Mouse (Mus musculus) layer of hippocampus, postnatal 36 days (tissue): ENCODE data around the gene Kcnmb4. TPM values are rescaled to one million over a fixed set of nuclear protein-coding genes. Genes with fewer than 3 reads are reported as not detected.
A peak's percentile ranks its signal among the peaks of the same experiment; 100 is the strongest.

Experiments
- DNase-seq, 2 experiments: peaks; one replicate each; pipeline ENCODE4 v3.0.0; 2022
- total RNA-seq, 2 experiments: library from RNA; stranded (reverse); gene quantifications; 2 replicates each; pipeline ENCODE4 v1.2.3; 2021

The Kcnmb4 gene
- total RNA-seq: 10 to 100 TPM; 71.8 to 74.6 TPM

DNA sequence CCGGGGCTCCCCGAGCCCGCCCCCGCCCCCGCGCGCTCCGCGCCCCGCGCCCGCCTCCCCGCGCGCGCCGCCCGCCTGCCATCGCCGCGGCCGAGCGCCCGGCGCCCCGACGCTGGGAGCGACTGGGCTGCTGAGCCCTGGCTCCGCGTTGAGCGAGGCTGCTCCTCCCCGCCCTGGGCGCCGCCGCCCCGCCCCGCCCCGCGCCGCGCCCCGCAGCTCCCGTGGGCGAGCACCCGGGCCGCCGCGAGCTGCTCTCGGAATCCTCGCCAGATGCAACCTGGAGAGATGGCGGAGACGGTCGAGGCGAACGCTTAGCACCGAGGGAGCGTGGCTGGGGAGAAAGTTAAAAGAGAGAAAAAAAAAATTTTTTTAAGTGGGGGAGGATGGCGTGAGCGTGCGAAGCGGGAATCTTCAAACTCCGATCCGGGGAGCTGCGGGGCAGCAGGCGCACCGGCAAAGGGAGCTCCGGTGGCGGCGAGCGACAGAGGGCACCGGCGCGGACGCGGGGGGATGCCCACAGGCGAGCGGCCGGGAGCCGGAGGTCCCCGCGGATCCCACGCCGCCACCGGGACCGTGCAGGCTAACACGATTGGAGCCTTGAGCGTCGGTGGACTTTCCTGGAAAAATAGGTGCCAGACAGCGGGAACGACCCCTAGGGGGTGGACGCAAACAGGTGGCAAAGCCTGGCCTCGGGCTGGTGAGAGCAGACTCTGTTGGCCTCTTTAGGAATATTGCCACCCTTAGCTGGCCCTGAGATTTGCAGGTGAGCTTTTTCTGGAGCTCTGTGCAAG, at the start of gene Kcnmb4:
Gene Kcnmb4, minus strand, starts transcription at position 120 of the 791 bp plus-strand sequence.
- DNase-seq: peak; percentile 50 to 61

DNA sequence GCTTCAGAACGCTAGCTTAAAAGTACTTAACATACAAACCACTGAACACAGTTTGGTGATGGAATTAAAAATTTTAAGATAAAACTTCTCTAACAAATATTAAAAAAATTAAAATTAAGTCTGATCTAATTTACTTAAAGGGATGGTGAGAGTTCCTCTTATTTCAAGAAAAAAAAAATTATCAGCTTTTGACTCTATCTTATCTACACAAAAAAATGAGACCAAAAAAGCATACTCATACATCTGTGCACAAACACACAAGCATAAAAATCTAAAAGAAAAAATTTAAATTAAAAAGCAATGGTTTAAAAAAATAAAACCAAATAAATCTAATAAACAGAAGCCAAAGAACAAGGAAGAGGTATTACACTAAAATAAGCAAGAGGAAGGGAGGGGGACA, 45.9 kb upstream of the Kcnmb4 start:
- no peak for DNase-seq

DNA sequence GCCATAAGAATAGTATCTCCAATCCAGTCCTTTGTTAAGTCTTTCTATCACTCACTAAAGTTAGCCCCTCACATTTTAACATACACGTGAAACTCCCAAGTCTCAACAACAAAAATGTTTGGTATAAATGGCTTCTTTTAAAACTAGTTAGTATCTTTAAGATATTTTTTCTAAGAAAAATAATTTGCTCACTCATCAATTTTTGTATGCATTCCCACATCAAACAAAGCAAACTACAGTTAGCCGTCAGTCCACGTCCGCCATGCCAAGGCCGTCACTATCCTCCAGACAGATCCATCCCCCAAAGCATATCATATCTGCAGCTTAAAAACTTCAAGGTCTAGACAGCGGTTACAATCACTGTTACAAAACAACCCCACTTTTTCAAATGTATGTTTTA, 41.9 kb upstream of the Kcnmb4 start:
- no peak for DNase-seq

DNA sequence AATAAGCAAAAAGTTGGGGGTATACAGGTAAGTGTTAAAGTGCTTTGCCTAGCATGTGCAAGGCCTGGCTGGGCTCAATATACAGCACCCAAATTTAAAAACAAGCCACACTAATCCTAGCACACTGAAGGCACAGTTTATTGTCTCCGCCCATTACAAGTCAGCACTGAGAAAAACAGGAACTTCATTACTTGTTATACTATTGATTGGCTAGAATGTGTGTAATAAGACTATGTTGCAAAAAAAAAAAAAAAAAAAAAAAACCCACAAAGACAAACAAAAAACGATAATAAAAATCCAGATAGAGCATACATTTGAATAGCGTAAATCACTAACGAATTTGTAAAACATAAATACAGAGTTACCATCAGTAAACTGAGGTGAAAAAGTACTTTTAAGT, 41.5 kb upstream of the Kcnmb4 start:
- DNase-seq: no peak

DNA sequence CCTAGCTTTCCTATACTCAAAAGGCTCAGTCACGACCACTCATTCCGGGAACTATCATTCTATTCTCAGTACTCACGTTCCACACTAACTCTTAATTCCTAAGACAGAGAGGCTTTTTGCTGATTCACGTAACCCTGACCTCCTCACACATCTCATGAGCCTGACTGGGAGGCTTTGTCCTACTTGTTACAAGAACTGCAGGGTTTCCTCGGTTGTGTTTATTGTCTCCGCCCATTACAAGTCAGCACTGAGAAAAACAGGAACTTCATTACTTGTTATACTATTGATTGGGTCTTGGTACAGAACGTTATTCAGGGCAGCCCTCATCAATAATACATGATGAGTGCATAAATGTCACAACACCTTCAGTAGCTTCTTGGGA, 39.6 kb upstream of the Kcnmb4 start:
- no peak for DNase-seq

DNA sequence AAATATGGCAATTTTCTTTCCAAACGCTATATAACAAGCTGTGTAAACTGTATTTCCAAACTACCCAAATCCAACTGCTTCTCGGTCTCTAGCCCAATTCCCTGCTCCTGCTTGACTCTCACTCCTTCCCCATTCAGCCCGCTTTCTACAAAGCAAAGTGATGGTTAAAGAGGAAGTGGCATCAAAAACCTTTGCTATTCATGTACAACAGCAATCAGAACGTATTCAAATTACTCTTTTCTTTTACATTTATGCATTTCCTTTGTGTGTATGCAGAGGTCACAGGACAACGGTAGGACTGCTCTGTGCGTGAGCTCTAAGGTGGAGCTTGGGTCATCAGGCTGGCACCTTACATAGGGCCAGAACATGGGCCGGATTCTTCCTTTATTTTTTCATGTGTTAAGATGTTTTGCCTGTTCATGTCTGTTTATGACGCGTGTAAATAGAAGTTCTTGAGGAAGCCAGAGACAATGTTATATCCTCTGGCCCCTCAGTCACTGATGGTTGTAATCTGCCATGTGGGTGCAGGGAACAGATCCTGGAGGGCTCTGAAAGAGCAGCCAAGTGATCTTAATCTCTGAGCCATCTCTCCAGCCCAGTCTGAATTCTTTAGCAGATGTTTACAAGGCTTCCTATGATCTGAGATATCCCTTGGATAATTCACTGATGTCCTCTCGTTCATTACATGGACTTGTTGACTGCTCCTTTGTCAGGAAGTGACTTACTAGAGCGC, 39.0 kb upstream of the Kcnmb4 start:
- no peak for DNase-seq

DNA sequence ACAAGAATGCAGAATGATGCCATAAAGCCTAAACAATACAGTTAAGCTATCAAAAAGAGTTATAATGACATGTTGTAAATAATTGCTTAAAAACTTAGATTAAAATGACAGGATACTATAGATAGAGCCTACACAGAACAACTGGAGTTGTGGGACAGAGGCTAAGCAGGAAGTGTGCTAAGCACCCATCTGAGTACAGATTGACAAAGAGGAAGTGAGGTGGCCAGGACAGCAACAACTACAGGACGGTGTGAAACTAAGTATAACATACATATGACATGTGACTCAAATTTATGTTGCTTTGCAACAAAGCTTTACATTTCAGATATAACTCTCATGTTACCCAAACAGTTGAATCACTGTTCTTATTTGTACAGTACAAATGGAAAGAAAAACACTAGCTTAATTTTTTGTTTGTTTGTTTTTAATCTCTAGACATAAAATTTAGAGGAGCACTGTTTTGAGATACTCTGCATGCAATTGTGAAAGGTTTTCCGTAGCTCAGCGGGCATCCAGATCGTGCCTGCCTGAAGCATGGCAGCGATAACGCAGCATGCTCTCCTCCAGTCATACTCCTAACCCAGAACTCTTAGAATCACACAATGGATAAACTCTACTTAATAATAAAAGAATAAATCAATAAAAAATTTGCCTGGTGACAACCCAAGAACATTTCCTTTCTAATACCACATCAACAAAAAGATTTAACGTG, 31.8 kb upstream of the Kcnmb4 start:
- DNase-seq: no peak

DNA sequence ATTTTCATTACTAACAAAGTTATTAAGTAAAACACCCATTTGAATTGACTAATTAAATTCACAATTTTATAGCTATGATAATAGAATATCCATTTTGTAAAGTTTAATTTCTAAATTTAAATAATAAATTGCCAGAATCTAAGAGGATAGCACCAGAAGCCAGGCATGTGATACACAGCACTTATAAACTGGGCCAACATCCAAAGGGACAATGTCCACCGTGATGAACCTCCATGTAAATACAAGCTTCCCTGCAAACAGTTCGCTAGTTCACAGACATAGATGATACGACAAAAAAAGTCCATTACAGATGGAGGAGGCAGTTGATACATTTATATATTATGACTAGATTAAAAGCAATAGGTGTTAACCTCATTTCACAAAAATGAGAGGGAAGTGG, 19.1 kb upstream of the Kcnmb4 start:
- no peak for DNase-seq

DNA sequence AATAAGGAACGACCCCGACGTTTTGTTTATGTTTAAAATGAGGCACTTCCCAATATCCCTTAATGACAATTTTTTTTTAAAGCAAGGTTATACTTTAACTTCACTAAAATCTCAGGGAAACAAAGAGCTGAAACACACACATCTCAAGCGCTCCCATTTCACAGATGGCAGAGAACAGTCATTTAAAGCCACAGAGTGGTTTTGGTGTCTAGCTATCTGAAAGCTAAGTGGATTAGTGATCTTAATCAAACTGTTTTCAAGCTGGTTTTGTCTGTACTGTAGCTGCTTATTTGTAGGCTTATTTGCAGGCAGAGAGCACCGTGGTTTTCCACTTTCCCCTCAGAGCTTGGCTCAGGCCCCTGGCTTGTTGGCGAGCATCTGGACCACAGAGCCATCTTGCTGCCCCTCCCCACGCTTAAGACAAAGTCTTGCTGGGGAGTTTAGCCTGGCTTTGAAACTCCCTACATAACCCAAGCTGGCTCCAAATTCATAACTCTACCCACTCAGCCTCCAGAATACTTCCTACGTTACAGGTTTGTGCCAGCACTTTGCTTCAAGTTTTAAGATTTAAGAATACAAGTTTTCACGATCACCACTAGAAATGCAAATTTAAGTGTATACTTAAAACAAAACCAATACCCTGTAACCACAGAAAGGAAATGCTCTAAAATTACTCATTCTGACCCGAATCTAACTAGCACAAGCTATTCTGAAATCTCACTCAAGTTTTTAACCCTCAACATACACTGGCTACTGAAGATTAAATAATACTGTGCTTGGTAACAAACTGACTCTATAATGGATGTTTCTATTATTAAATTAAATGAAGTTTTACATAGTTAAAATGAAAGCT, 13.4 kb upstream of the Kcnmb4 start:
- DNase-seq: no peak

DNA sequence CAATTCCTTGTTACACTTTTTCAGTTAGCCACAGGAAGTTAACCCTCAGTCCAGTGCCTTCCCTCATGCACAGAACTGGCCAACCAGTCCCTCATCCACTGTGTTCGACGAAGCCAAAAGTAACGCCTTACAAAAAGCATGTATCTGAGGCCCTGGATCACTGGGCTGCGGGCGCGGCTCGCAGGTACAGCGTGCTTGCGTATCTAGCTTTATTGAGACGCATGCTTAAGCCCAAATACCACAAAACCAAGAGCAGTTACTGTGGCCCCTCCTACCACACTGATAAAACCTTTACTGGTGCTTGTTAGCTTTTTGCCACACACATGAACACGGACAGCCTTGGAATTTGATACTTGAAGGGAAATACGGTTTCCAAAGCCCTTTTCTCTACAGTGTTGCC, 8.2 kb upstream of the Kcnmb4 start:
- no peak for DNase-seq

DNA sequence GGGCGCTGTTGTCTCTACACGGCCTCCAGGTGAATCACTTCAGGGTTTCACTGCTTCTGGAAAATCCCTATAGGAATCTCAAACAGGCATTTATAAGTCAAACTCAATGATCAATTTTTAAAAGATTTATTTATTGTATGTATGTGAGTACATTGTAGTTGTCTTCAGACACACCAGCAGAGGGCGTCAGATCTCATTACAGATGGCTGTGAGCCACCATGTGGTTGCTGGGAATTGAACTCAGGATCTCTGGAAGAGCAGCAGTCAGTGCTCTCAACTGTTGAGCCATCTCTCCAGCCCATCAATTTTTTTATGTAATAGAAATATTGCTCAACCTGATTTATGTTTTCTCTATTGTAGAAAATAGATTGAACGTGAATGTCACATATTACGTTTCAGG, 7.3 kb upstream of the Kcnmb4 start:
- DNase-seq: no peak

DNA sequence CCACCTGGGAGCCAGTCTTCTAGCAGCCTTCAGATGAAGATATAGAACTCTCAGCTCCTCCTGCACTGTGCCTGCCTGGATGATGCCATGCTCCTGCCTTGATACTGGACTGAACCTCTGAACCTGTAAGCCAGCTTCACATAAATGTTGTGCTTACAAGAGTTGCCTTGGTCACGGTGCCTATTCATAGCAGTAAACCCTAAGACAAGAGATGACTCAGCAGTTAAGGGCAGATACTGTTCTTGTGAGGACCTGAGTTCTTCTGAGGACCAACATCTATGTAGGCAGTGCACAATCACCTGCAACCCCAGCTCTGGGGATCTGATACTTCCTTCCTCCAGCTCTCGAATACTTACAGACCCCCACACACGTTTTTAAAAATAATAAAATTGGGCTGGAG, 2.9 kb upstream of the Kcnmb4 start:
- no peak for DNase-seq

DNA sequence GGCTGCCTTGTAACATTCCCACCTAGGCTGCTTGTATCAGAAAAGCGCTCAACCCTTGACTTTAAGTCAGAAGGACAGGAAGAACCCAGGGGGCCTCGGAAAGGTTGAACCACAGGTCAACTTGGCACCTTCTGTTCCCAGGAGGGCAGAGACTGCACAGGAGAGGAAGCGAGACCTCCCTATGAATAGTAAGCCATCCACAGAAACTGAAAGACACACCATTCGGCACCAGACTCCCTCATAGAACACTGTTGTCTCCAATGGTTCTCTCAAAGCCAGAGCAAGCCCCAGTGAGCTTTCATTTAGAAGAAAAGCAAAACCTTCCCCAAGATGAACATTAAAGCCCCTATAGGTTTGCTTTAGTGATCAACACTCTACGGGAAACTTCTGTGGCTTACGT, 2.0 kb upstream of the Kcnmb4 start:
- DNase-seq: no peak

DNA sequence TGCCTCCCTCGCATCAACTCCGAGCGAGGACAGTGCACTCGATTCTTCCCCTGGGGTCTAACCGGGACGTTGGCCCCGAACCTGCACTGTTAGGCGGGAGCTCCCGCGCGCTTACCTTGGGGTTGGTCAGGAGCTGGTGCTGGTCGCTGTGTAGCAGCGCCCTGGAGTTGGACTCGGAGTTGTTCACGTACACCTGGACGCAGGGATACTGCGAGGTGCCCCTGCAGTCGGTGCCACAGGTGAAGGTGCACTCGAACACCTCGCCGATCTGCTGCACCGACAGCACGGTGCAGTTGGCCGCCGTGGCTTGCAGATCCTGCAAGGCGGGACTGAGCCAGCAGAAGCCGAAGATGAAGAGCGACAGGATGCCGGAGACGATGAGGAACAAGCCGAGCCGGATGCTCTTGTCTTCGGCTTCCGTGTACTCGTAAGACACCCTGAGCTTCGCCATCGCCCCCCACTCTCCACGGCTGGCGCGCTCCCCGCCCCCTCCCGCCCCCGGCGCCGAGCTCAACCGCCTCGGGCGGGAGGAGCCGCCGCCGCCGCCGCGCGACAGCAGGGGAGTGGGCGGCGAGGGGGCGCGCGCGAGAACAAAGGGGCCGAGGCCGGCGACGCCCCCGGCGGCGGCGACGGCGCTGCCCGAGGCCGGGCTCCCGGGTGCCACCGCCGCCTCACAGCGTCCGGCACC, 463 bp downstream of the Kcnmb4 start:
- DNase-seq: peak; percentile 46 to 58

DNA sequence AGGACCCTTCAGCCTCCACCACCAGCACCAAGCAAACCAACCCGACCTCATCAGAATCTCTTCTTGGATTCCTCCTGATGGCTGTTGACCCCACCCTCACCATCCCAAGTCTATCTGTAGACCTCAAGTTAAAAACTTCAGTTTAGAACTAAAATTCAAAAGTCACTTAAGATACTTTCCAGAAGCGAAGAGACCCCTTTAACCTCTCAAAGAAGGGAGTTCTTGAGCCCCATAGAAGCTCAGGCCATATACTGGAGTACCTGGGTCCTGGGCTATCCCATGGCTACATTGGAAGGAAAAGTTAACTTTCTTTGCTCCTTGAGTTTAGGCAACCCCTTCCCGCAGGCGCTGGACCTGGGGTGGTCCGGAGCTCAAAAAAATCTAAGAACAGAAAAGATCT, 1.1 kb downstream of the Kcnmb4 start:
- DNase-seq: no peak

DNA sequence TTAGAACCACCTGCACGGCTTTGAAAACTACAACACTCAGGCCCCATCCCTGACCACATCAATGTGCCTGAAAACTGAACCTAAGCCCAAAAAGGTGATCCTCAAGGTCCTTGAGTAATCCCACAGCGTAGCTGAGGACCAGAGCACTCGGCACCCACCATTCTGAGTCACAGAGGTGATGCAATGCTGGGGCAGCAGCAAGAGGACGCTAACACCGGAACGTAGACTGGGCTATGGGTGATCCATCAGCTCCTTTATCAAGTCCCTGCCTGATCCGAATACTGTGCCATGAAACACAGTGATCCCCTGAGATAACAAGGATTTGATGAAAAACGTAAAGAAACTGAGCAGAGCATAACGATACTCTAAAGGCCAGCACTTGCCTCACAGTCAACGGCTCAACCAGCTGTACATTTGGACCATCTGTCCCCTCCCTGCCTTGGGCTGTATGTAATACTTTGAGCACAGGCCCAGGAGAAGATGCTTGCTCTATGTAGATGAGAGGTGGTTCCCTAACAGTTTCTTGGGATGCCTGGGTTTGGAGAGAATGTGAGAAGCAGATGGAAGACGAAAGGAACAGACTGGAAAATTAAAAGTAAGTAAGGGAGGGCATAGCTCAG, 3.3 kb downstream of the Kcnmb4 start:
- no peak for DNase-seq

DNA sequence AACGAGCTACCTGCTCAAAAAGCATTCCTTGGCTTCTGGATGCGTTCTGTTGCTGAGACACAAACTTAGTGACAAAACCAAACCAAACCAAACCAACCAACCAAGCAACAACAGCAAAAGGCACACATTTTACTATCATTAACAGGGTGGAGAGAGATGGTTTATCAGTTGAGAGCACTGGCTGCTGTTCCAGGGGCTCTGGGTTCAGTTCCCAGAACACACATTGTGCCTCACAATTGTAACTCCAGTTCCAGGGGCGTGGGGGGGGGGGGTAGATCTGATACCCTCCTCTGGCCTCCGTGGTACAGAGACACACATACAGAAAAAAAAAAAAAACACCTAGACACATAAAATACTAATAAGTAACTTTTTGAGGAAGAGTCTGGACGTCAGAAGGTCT, 5.6 kb downstream of the Kcnmb4 start:
- DNase-seq: no peak

DNA sequence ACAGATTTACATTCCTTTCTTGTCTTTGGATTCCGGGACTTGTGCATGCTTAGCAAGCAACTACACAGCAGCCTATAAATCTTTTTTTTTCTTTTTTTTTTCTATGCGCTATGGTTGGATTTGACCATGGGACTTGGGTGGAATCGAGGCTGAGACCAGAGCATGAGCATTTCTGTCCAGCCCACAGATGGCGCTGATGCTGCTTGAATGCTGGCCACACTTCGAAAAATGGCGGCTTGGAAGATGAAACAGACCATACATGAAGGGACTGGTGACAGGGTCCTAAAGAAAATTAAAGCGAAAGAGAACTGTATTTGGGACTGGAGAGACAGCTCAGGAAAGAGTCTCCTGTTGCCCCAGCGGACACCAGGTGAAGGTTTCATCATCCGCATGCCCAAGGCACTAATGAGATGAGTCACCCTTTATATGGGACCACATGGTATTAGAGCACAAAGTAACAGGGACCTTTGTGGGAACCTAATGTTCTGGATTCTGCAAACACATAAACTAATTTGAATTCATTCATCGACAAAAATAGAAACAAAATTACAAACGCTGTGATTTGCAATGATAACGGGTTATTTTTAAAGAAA, 9.8 kb downstream of the Kcnmb4 start:
- no peak for DNase-seq

DNA sequence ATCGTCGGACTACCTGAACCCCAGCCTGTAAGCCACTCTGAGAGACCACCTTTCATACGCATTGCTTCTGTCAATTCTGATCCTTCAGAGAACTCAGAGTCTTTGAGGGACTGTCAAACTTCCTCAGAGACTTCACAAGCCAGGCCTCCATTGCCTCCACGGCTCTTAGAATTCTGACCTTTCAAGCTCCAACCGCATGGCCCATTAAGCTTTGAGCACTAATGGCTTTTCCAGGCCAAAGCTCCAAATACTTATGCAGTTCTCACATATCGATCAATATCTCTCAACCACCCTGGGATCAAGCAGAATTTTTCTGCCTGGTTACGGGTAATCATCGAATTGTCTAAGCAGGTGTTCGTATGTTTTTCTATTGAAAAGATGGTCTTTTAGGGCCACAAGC, 12.2 kb downstream of the Kcnmb4 start:
- no peak for DNase-seq

DNA sequence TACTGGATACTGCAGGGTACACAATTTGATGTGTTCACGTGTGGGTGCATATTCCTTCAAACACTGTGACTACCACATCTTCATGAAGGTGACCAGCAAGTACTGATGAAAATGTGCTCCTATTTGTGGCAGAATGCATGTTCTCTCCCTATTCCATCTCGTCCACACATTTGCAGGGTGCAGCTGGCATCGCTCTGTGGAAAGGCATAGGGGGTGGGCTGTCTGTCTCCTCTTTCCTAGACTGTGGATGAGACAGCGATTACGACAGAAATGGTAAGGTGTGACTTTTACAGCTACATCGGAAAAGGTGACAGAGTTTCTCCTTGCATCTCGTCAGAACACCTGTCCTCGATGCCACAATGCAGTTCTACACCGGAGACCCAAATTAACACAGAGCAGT, 14.9 kb downstream of the Kcnmb4 start:
- DNase-seq: peak; percentile 37 to 38

DNA sequence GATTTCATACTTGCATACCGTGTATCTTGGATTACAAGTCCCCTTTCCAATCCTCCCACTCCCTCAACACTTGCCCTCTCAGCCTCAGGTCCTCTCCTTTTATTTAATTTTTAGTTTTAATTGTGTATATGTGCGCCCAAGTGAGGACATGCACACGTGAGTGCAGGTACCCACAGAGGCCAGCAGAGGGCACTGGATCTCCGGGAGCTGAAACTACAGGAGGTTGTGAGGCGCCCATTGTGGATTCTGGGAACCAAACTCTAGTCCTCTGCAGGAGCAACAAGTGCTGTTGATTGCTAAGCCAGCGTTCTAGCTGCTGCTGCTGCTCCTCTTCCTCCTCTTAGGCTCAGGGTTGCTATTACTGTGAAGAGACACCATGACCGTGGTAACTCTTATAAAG, 20.9 kb downstream of the Kcnmb4 start:
- DNase-seq: no peak
